Mouse (Mus musculus) embryonic fibroblast, embryonic 13.5 days (primary cell): ENCODE results near the gene Kat7.

ENCODE experiments used
- CTCF ChIP-seq: IDR thresholded peaks from 2 replicates; pipeline ENCODE4 v1.5.1; 2011; ENCODE audit warnings: mild to moderate bottlenecking, control low read depth, low read length, moderate library complexity, borderline replicate concordance; ENCODE audit not compliant: insufficient read depth
- POLR2A ChIP-seq: IDR thresholded peaks from 2 replicates; pipeline ENCODE4 v1.6.1; 2011; ENCODE audit warnings: low read depth, mild to moderate bottlenecking, control low read depth, low read length, moderate library complexity

DNA sequence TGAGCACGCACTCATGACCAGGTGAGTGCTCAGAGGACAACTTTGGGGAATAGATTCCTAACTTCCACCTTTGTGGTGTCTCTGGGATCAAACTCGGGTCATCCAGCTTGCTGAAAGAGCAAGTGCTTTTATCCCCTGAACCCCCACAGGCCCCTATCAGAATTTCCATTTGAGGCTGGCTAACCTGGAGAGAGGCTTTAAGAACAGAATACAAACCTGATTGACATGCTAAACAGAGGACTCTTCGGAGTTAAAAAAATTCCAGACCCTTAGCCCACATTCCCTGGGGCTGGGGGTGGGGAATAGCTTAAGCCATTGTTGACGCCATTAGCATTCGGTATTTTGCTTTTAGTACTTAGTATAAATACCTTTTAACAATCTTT lies 1.4 kb upstream of the Kat7 start:
- no peak for TF ChIP-seq POLR2A
- no peak for TF ChIP-seq CTCF
